Mouse (Mus musculus) lung, postnatal 14 days (tissue): Measurements from ENCODE around the gene Cd52.
A peak's percentile ranks its signal among the peaks of the same experiment; 100 is the strongest.

Source experiments
- DNase-seq: peaks from one replicate; pipeline ENCODE4 v3.0.0; 2021

Cd52 gene

DNA sequence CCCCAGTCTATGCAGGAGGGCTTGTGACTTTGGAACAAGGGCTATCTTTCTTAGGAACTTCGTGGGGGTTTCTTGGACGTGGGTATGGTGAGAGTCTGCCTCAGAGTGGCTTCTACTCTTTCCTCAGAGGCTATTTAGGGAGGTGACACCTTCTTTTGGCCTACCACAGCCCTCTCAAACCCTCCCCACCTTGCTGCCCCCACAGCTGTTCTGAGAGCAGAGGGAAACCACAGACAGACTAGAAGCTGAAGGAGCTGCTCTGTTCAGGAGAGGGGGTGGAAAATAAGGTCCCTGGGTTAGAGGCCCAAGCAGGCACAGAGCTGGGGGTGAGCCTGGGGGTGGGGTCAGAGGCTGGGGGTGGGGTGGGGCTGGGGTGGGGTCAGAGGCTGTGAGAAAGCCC is 51.8 kb downstream of the Cd52 start:
- no peak for DNase-seq

DNA sequence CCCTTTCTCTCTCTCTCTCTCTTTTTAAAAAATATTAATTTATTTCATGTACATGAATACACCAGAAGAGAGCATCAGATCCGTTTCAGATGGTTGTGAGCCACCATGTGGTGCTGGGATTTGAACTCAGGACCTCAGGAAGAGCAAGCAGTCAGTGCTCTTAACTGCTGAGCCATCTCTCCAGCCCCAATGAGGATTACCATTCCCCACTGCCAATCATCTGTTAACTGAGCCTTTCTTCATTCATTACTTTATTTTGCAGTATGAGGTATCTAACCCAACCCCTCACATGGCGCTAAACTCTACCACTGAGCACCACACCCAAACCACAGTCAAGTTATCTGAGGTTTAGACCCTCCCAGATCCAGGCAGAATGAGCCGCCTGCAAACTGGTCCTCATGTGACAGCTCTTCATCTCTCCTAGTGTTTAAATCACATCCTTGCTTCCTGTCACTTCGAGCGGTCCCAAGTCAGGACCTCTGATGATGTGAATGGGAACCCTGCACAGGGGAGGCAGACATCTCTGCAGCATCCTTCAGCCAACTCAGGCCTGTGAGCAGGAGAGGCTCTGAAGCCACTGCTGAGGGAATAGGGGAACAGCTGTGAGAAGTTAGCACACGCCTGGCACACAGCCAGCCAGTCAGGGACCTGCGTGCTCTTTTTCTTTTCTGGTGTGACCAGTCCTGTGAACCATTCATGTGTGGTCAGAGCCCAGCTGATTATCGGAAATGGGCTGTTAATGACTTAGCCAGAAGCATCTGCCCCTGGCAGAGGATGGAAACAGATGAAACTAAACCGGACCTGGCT is 53.4 kb downstream of the Cd52 start:
- peak; percentile 30 for DNase-seq

DNA sequence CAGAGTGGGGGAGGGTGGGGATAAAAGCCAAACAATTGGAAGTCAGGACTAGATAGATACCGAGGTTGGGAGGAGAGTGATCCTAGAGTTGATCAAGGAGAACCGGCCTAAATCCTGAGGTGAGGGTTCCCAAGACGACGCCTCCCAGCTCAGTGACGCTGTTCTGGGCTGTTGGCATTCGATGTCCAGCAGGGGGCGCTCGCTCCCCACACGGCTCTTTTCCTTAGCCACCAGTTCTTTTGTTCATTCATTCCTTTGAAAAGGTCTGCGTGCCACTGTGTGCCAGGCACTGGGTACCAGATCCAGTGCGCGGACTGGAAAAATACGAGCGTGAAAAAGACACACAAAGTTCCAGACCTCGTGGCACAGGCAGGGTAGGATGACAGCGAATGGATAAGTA is 58.9 kb downstream of the Cd52 start:
- DNase-seq: peak; percentile 79
